Mouse (Mus musculus) layer of hippocampus, adult 9-10 months (tissue): ENCODE results near the gene Lrfn1.

ENCODE experiments used
- DNase-seq: peaks from one replicate; pipeline ENCODE4 v3.0.0; 2022; ENCODE audit warnings: low spot score

Lrfn1 gene

GRCm38 (mm10) chr7:28451531-28452360 is at the start of gene Lrfn1:
Lrfn1 (plus strand) TSS chr7:28451980.
- no peak for DNase-seq

- no peak for DNase-seq
Observed at GRCm38 (mm10) chr7:28410841-28411475, 40.8 kb upstream of the Lrfn1 start.

- no peak for DNase-seq
Observed at GRCm38 (mm10) chr7:28412826-28413225, 39.0 kb upstream of the Lrfn1 start.

- DNase-seq = no peak
Observed at GRCm38 (mm10) chr7:28417368-28417767, 34.4 kb upstream of the Lrfn1 start.

- DNase-seq = no peak
Observed at GRCm38 (mm10) chr7:28418096-28418670, 33.6 kb upstream of the Lrfn1 start.

- DNase-seq = no peak
Observed at GRCm38 (mm10) chr7:28419416-28419815, 32.4 kb upstream of the Lrfn1 start.

- no peak for DNase-seq
Observed at GRCm38 (mm10) chr7:28423018-28423417, 28.8 kb upstream of the Lrfn1 start.

- DNase-seq = no peak
Observed at GRCm38 (mm10) chr7:28427738-28428137, 24.0 kb upstream of the Lrfn1 start.

GRCm38 (mm10) chr7:28430512-28430911 is 21.3 kb upstream of the Lrfn1 start:
- DNase-seq = no peak

GRCm38 (mm10) chr7:28432252-28432651 is 19.5 kb upstream of the Lrfn1 start:
- DNase-seq = no peak

- DNase-seq = no peak
Observed at GRCm38 (mm10) chr7:28435660-28436259, 16.0 kb upstream of the Lrfn1 start.

GRCm38 (mm10) chr7:28436271-28436904 is 15.4 kb upstream of the Lrfn1 start:
- peak; percentile 99 for DNase-seq

- peak; percentile 78 for DNase-seq
Observed at GRCm38 (mm10) chr7:28436932-28437570, 14.7 kb upstream of the Lrfn1 start, which contains the start of gene Gmfg. Gmfg (plus strand) TSS chr7:28437447.

GRCm38 (mm10) chr7:28437964-28438363 is 13.8 kb upstream of the Lrfn1 start:
- no peak for DNase-seq

- DNase-seq = no peak
Observed at GRCm38 (mm10) chr7:28438771-28439170, 13.0 kb upstream of the Lrfn1 start.

- DNase-seq = no peak
Observed at GRCm38 (mm10) chr7:28440739-28441138, 11.0 kb upstream of the Lrfn1 start.

- DNase-seq = no peak
Observed at GRCm38 (mm10) chr7:28441776-28442485, 9.8 kb upstream of the Lrfn1 start.

GRCm38 (mm10) chr7:28442688-28443087 is 9.1 kb upstream of the Lrfn1 start:
- no peak for DNase-seq

GRCm38 (mm10) chr7:28444344-28444974 is 7.3 kb upstream of the Lrfn1 start:
- DNase-seq = no peak

- DNase-seq = peak; percentile 58
Observed at GRCm38 (mm10) chr7:28446446-28446845, 5.3 kb upstream of the Lrfn1 start.
